Mouse (Mus musculus): ENCODE results near the gene Mtfp1. TPM values are rescaled to one million over a fixed set of nuclear protein-coding genes. Genes with fewer than 3 reads are reported as not detected.
A peak's percentile ranks its signal among the peaks of the same experiment; 100 is the strongest.

Mtfp1 gene
- total and polyA plus RNA-seq, 3 experiments = 129 to 158 (median 141) TPM

- no peak overlapping the region for H3K4me3 ChIP-seq
- no peak overlapping the region for H3K9ac ChIP-seq (ENCODE audit: low read depth, low read length)
- WGBS = 40% methylated on average over 6 of the region's 6 CpGs
- H3K27ac ChIP-seq = no peak overlapping the region
- no peaks in the 10 kb centered on the region for H3K36me3 ChIP-seq (ENCODE audit: control insufficient read depth, insufficient read depth, low read length)
- no peaks in the 10 kb centered on the region for H3K79me2 ChIP-seq (replicated peaks; ENCODE audit: control insufficient read depth, insufficient read depth, low read length)
- no peaks in the 10 kb centered on the region for H3K4me1 ChIP-seq (ENCODE audit: control insufficient read depth, insufficient read depth, low read length)
- peaks cover 2% of the 10 kb centered on the region; the same call in 1 of the 2 replicates for H3K27me3 ChIP-seq (ENCODE audit: control insufficient read depth, insufficient read depth, low read length)
- intact Hi-C loops (cut with DNase I) = no loop called here
- TF ChIP-seq CTCF (IDR thresholded peaks at IDR 0.05) = no peak
- TF ChIP-seq EP300 (IDR thresholded peaks at IDR 0.05; ENCODE audit: insufficient read depth, low read depth, low read length) = no peak
- no peak for TF ChIP-seq POLR2A (IDR thresholded peaks at IDR 0.05; ENCODE audit: insufficient read depth, low read depth, low read length)
- DNase-seq = no peak
Measured at GRCm38 (mm10) chr11:4062981-4063380, 32.3 kb downstream of the Mtfp1 start.

- WGBS = 92% methylated on average over 4 of the region's 4 CpGs
- H3K79me2 ChIP-seq (replicated peaks; ENCODE audit: control insufficient read depth, insufficient read depth, low read length) = no peaks in the 10 kb centered on the region
- H3K36me3 ChIP-seq (ENCODE audit: control insufficient read depth, insufficient read depth, low read length) = no peaks in the 10 kb centered on the region
- no peak overlapping the region for H3K4me3 ChIP-seq
- no peak for DNase-seq
- H3K27me3 ChIP-seq (ENCODE audit: control insufficient read depth, insufficient read depth, low read length) = peaks cover 2% of the 10 kb centered on the region; the same call in 1 of the 2 replicates
- no peaks in the 10 kb centered on the region for H3K4me1 ChIP-seq (ENCODE audit: control insufficient read depth, insufficient read depth, low read length)
- no peak overlapping the region for H3K9ac ChIP-seq (ENCODE audit: low read depth, low read length)
- TF ChIP-seq CTCF (IDR thresholded peaks at IDR 0.05) (no peak), EP300 (IDR thresholded peaks at IDR 0.05; ENCODE audit: insufficient read depth, low read depth, low read length) (no peak), POLR2A (IDR thresholded peaks at IDR 0.05; ENCODE audit: insufficient read depth, low read depth, low read length) (no peak)
- no peak overlapping the region for H3K27ac ChIP-seq
- intact Hi-C loops (cut with DNase I) = no loop called here
Measured at GRCm38 (mm10) chr11:4062523-4062922, 32.7 kb downstream of the Mtfp1 start.

- no peak overlapping the region for H3K9ac ChIP-seq (ENCODE audit: low read depth, low read length)
- no peak overlapping the region for H3K4me3 ChIP-seq
- no peaks in the 10 kb centered on the region for H3K79me2 ChIP-seq (replicated peaks; ENCODE audit: control insufficient read depth, insufficient read depth, low read length)
- no peak overlapping the region for H3K27ac ChIP-seq
- WGBS = 67% methylated on average over 5 of the region's 5 CpGs
- no peaks in the 10 kb centered on the region for H3K4me1 ChIP-seq (ENCODE audit: control insufficient read depth, insufficient read depth, low read length)
- peaks cover 2% of the 10 kb centered on the region; the same call in 1 of the 2 replicates for H3K27me3 ChIP-seq (ENCODE audit: control insufficient read depth, insufficient read depth, low read length)
- TF ChIP-seq CTCF (IDR thresholded peaks at IDR 0.05) (no peak), EP300 (IDR thresholded peaks at IDR 0.05; ENCODE audit: insufficient read depth, low read depth, low read length) (no peak), POLR2A (IDR thresholded peaks at IDR 0.05; ENCODE audit: insufficient read depth, low read depth, low read length) (no peak)
- no peak for DNase-seq
- intact Hi-C loops (cut with DNase I) = no loop called here
- no peaks in the 10 kb centered on the region for H3K36me3 ChIP-seq (ENCODE audit: control insufficient read depth, insufficient read depth, low read length)
Measured at GRCm38 (mm10) chr11:4060866-4061575, 34.2 kb downstream of the Mtfp1 start.

- 20% methylated on average over 5 of the region's 5 CpGs for WGBS
- intact Hi-C loops (cut with DNase I) = loop anchor here (2.0 kb wide), 1 partner anchor 29 kb away; no protein-coding TSS in a partner anchor
- Histone ChIP-seq H3K4me3 (no peak overlapping the region), H3K9ac (ENCODE audit: low read depth, low read length) (no peak overlapping the region), H3K36me3 (ENCODE audit: control insufficient read depth, insufficient read depth, low read length) (no peaks in the 10 kb centered on the region), H3K27me3 (ENCODE audit: control insufficient read depth, insufficient read depth, low read length) (no peaks in the 10 kb centered on the region), H3K79me2 (replicated peaks; ENCODE audit: control insufficient read depth, insufficient read depth, low read length) (no peaks in the 10 kb centered on the region), H3K4me1 (ENCODE audit: control insufficient read depth, insufficient read depth, low read length) (no peaks in the 10 kb centered on the region), H3K27ac (no peak overlapping the region)
- TF ChIP-seq CTCF (IDR thresholded peaks at IDR 0.05) = peak; percentile 94
- no peak for TF ChIP-seq POLR2A (IDR thresholded peaks at IDR 0.05; ENCODE audit: insufficient read depth, low read depth, low read length)
- TF ChIP-seq EP300 (IDR thresholded peaks at IDR 0.05; ENCODE audit: insufficient read depth, low read depth, low read length) = 0 out of 2 replicates have a peak, but pooled peaks have one; percentile 23
- peak; percentile 40 to 65 for DNase-seq
Measured at GRCm38 (mm10) chr11:4053586-4053985, 41.7 kb downstream of the Mtfp1 start.

GRCm38 (mm10) chr11:4048438-4048837 is 46.8 kb downstream of the Mtfp1 start:
- DNase-seq = no peak
- no peak for TF ChIP-seq EP300 (IDR thresholded peaks at IDR 0.05; ENCODE audit: insufficient read depth, low read depth, low read length)
- TF ChIP-seq POLR2A (IDR thresholded peaks at IDR 0.05; ENCODE audit: insufficient read depth, low read depth, low read length) = no peak
- no peak for TF ChIP-seq CTCF (IDR thresholded peaks at IDR 0.05)
- H3K79me2 ChIP-seq (replicated peaks; ENCODE audit: control insufficient read depth, insufficient read depth, low read length) = no peaks in the 10 kb centered on the region
- no peaks in the 10 kb centered on the region for H3K4me1 ChIP-seq (ENCODE audit: control insufficient read depth, insufficient read depth, low read length)
- no peak overlapping the region for H3K9ac ChIP-seq (ENCODE audit: low read depth, low read length)
- intact Hi-C loops (cut with DNase I) = no loop called here
- no peaks in the 10 kb centered on the region for H3K36me3 ChIP-seq (ENCODE audit: control insufficient read depth, insufficient read depth, low read length)
- 89% methylated on average over 6 of the region's 6 CpGs for WGBS
- no peak overlapping the region for H3K27ac ChIP-seq
- no peak overlapping the region for H3K4me3 ChIP-seq
- no peaks in the 10 kb centered on the region for H3K27me3 ChIP-seq (ENCODE audit: control insufficient read depth, insufficient read depth, low read length)

- Histone ChIP-seq H3K27me3 (ENCODE audit: control insufficient read depth, insufficient read depth, low read length) (no peaks in the 10 kb centered on the region), H3K9ac (ENCODE audit: low read depth, low read length) (no peak overlapping the region), H3K4me1 (ENCODE audit: control insufficient read depth, insufficient read depth, low read length) (no peaks in the 10 kb centered on the region), H3K79me2 (replicated peaks; ENCODE audit: control insufficient read depth, insufficient read depth, low read length) (no peaks in the 10 kb centered on the region), H3K27ac (no peak overlapping the region), H3K36me3 (ENCODE audit: control insufficient read depth, insufficient read depth, low read length) (no peaks in the 10 kb centered on the region), H3K4me3 (no peak overlapping the region)
- no peak for DNase-seq
- intact Hi-C loops (cut with DNase I) = no loop called here
- 93% methylated on average over 2 of the region's 2 CpGs for WGBS
- TF ChIP-seq CTCF (IDR thresholded peaks at IDR 0.05) = no peak
- no peak for TF ChIP-seq POLR2A (IDR thresholded peaks at IDR 0.05; ENCODE audit: insufficient read depth, low read depth, low read length)
- TF ChIP-seq EP300 (IDR thresholded peaks at IDR 0.05; ENCODE audit: insufficient read depth, low read depth, low read length) = no peak
Measured at GRCm38 (mm10) chr11:4047766-4048165, 47.5 kb downstream of the Mtfp1 start.
